Comparison of ENCODE assay signal across 8 mouse cellular contexts in genomic region chr11:105589231-105589876, GRCm38 (mm10). TPM values are rescaled to one million over a fixed set of nuclear protein-coding genes. Genes with fewer than 3 reads are reported as not detected.
DNase-seq lines count a peak whose midpoint lies in the region; ATAC-seq and TF ChIP-seq lines count a peak whose summit lies in the region.

No protein-coding gene starts in this region.

- DNase-seq in brain, embryonic 14.5 days (ENCODE audit: low read depth) = peak; percentile 95
- peak; percentile 91 for DNase-seq in kidney, postnatal 0 days (ENCODE audit: low spot score)
- peak; percentile 63 for DNase-seq in liver, adult 2 months (ENCODE audit: extremely low read depth, low read depth, low spot score)
- peak; percentile 72 to 78 for DNase-seq in spleen, postnatal 36 days (ENCODE audit: low spot score in 2 of 2)

- H3K4me2 ChIP-seq in heart, embryonic 13.5 days = peak overlapping the region; percentile 82
- H3K4me2 ChIP-seq in kidney, postnatal 0 days (ENCODE audit: low read length) = peak overlapping the region; percentile 71

- peaks cover 3% of the 10 kb centered on the region; the same call in 1 of the 2 replicates for H3K9me3 ChIP-seq in heart, embryonic 13.5 days
- H3K9me3 ChIP-seq in kidney, postnatal 0 days (replicated peaks; ENCODE audit: low read length) = no peaks in the 10 kb centered on the region

- peaks cover 20% of the 10 kb centered on the region for H3K4me1 ChIP-seq in heart, embryonic 13.5 days
- no peaks in the 10 kb centered on the region for H3K4me1 ChIP-seq in kidney, postnatal 0 days (replicated peaks; ENCODE audit: insufficient read depth, low read length)
- no peaks in the 10 kb centered on the region; the same call in 1 of the 2 replicates for H3K4me1 ChIP-seq in liver, adult 2 months (ENCODE audit: control insufficient read depth, insufficient read depth, low read length)

- peak; percentile 74 for ATAC-seq in erythroid progenitor cell, adult 5-6 weeks (replicated peaks; ENCODE audit: low FRiP score, poor library complexity, severe bottlenecking)
- peak; percentile 92 for ATAC-seq in heart, embryonic 13.5 days (ENCODE audit: extremely low read depth, insufficient number of reproducible peaks, low FRiP score, low TSS enrichment)
- ATAC-seq in kidney, postnatal 0 days (replicated peaks; ENCODE audit: low FRiP score, low read depth) = peak; percentile 89
- ATAC-seq in monocyte, adult 5-6 weeks (replicated peaks; ENCODE audit: insufficient number of reproducible peaks, low FRiP score, low TSS enrichment, poor library complexity, severe bottlenecking) = peak; percentile 47; the same call in 1 of the 2 replicates

- under 1% methylated on average over 23 of the region's 70 CpGs for WGBS in heart, embryonic 13.5 days
- WGBS in kidney, postnatal 0 days = under 1% methylated on average over 66 of the region's 70 CpGs
- WGBS in liver, adult 2 months = 3% methylated on average over 54 of the region's 70 CpGs

- TF ChIP-seq POLR2A in brain, embryonic 14.5 days (IDR thresholded peaks at IDR 0.05; ENCODE audit: borderline replicate concordance, extremely low read depth, insufficient read depth, insufficient read length, poor library complexity, severe bottlenecking) = peak; percentile 37; the same call in 1 of the 2 replicates
- TF ChIP-seq POLR2A in liver, adult 2 months (IDR thresholded peaks at IDR 0.05; ENCODE audit: extremely low read depth, insufficient read depth, low read length) = no peak

- H3K4me3 ChIP-seq in C2C12 (ENCODE audit: insufficient read depth, poor library complexity, severe bottlenecking) = peak overlapping the region; percentile 55
- H3K4me3 ChIP-seq in heart, embryonic 13.5 days = peak overlapping the region; percentile 82
- H3K4me3 ChIP-seq in kidney, postnatal 0 days (replicated peaks; ENCODE audit: low read depth, low read length) = peak overlapping the region; percentile 74
- peak overlapping the region; percentile 79 for H3K4me3 ChIP-seq in liver, adult 2 months (ENCODE audit: insufficient read depth, low read depth, low read length)

- no peaks in the 10 kb centered on the region for H3K79me3 ChIP-seq in C2C12 (ENCODE audit: low read depth)

- peak; percentile 61 for TF ChIP-seq CTCF in C2C12 (IDR thresholded peaks at IDR 0.05; ENCODE audit: control insufficient read depth, insufficient read depth, insufficient read length)
- no peak for TF ChIP-seq CTCF in brain, embryonic 14.5 days (IDR thresholded peaks at IDR 0.05; ENCODE audit: borderline replicate concordance, extremely low read depth, insufficient read depth, insufficient read length)
- no peak; the same call in 1 of the 2 replicates for TF ChIP-seq CTCF in kidney, postnatal 0 days (IDR thresholded peaks at IDR 0.05; ENCODE audit: low read depth)
- TF ChIP-seq CTCF in liver, adult 2 months (IDR thresholded peaks at IDR 0.05; ENCODE audit: low read depth, low read length) = no peak

- H3K79me2 ChIP-seq in C2C12 (ENCODE audit: control insufficient read depth, insufficient read depth) = peaks cover 10% of the 10 kb centered on the region
- H3K79me2 ChIP-seq in liver, adult 2 months (ENCODE audit: control insufficient read depth, insufficient read depth, low read length) = 0 out of 2 replicates have a peak, but pooled peaks cover 3% of the 10 kb centered on the region

- H3K9ac ChIP-seq in heart, embryonic 13.5 days = peak overlapping the region; percentile 99
- H3K9ac ChIP-seq in kidney, postnatal 0 days (ENCODE audit: low read depth, low read length) = peak overlapping the region; percentile 89
- peak overlapping the region; percentile 85 for H3K9ac ChIP-seq in liver, adult 2 months (ENCODE audit: low read depth, low read length)

- no peaks in the 10 kb centered on the region for H3K27me3 ChIP-seq in C2C12 (ENCODE audit: control insufficient read depth, insufficient read depth, insufficient read length)
- no peaks in the 10 kb centered on the region for H3K27me3 ChIP-seq in heart, embryonic 13.5 days (replicated peaks)
- no peaks in the 10 kb centered on the region for H3K27me3 ChIP-seq in kidney, postnatal 0 days (ENCODE audit: insufficient read depth, low read length)
- H3K27me3 ChIP-seq in liver, adult 2 months (ENCODE audit: control insufficient read depth, insufficient read depth, low read length) = no peaks in the 10 kb centered on the region

- H3K36me3 ChIP-seq in C2C12 (ENCODE audit: control insufficient read depth, insufficient read depth) = no peaks in the 10 kb centered on the region
- H3K36me3 ChIP-seq in heart, embryonic 13.5 days = no peaks in the 10 kb centered on the region
- H3K36me3 ChIP-seq in kidney, postnatal 0 days (ENCODE audit: insufficient read depth, low read length) = no peaks in the 10 kb centered on the region
- H3K36me3 ChIP-seq in liver, adult 2 months (ENCODE audit: control insufficient read depth, insufficient read depth, low read length) = no peaks in the 10 kb centered on the region

- H3K27ac ChIP-seq in heart, embryonic 13.5 days (replicated peaks) = peak overlapping the region; percentile 97
- peak overlapping the region; percentile 58 for H3K27ac ChIP-seq in kidney, postnatal 0 days
- H3K27ac ChIP-seq in liver, adult 2 months (replicated peaks; ENCODE audit: insufficient read depth, low read depth, low read length) = peak overlapping the region; percentile 70

- H3ac ChIP-seq in C2C12 (ENCODE audit: control insufficient read depth, insufficient read length, low read depth) = peak overlapping the region; percentile 86

TF ChIP-seq in C2C12, 6 proteins besides CTCF, POLR2A, EP300 and RAD21:
- TF ChIP-seq MAX (IDR thresholded peaks at IDR 0.05) = peak; percentile 34
- no peak for TF ChIP-seq MYOG (IDR thresholded peaks at IDR 0.05; ENCODE audit: control insufficient read depth, extremely low read depth, insufficient read length)
- TF ChIP-seq USF1 (IDR thresholded peaks at IDR 0.05; ENCODE audit: low read depth) = peak; percentile 91

RNA-seq across cellular contexts. Expression of gene Tanc2, which starts 0.4 kb away (rescaled TPM):
- polyA plus RNA-seq in C2C12 (2012; fragmentation: generic; extraction: Trizol) = 5.8 TPM
- polyA plus RNA-seq in brain, embryonic 14.5 days (2012; rRNA removed) = 32.4 and 52.1 TPM in 2 replicates
- total RNA-seq in erythroid progenitor cell, adult 5-6 weeks (2015; ENCODE audit: low replicate concordance) = 1.3 and 14.8 TPM in 2 replicates
- total RNA-seq in erythroid progenitor cell, adult 5-6 weeks (2017; ENCODE audit: low replicate concordance) = 0.26 and 5.4 TPM in 2 replicates
- polyA plus RNA-seq in heart, embryonic 13.5 days (2015; fragmentation: Nextera tagmentation; extraction: Ambion mirVana) = 14.5 and 15.4 TPM in 2 replicates
- 7.2 and 8.8 TPM in 2 replicates for polyA plus RNA-seq in kidney, postnatal 0 days (2015; fragmentation: Nextera tagmentation; extraction: Ambion mirVana)
- 2.4 and 2.8 TPM in 2 replicates for total RNA-seq in liver, adult 2 months (2014; rRNA removed)
- 0.97 and 1.0 TPM in 2 replicates for polyA plus RNA-seq in liver, adult 2 months (2012; rRNA removed)
- total RNA-seq in monocyte, adult 5-6 weeks (2017) = 0.39 to 0.57 TPM in 2 of 3 replicates, not detected in the other

Comparison
In these comparisons a context has a peak if more than half of its experiments do, and no peak if none do; other contexts are left out.
1. Peak in every context shown above with its lines: DNase-seq, ATAC-seq, H3K4me3 ChIP-seq and H3K27ac ChIP-seq.